Mouse (Mus musculus) thymus, adult 2 months (tissue): ENCODE data around the gene Plekhg3.

Source experiments
- CTCF ChIP-seq: fragments of 200-500 bp; IDR thresholded peaks from 2 replicates; pipeline ENCODE4 v1.5.1; 2012; ENCODE audit warnings: mild to moderate bottlenecking, control low read depth, low read length, moderate library complexity, borderline replicate concordance; ENCODE audit not compliant: control insufficient read depth, poor library complexity, insufficient read depth; ENCODE audit errors: extremely low read depth
- POLR2A ChIP-seq: fragments of 200-500 bp; IDR thresholded peaks from 2 replicates; pipeline ENCODE4 v1.6.1; 2012; ENCODE audit warnings: mild to moderate bottlenecking, low read length, control low read depth, moderate library complexity; ENCODE audit not compliant: control insufficient read depth, poor library complexity, insufficient read depth; ENCODE audit errors: extremely low read depth

- TF ChIP-seq CTCF: no peak
- no peak for TF ChIP-seq POLR2A
Observed at GRCm38 (mm10) chr12:76532926-76533376, 2.3 kb downstream of the Plekhg3 start.
